Mouse (Mus musculus): ENCODE data around the gene Rlim. TPM values are rescaled to one million over a fixed set of nuclear protein-coding genes. Genes with fewer than 3 reads are reported as not detected.

The Rlim gene
- polyA plus RNA-seq, 1 experiment = 40.1 TPM

DNA sequence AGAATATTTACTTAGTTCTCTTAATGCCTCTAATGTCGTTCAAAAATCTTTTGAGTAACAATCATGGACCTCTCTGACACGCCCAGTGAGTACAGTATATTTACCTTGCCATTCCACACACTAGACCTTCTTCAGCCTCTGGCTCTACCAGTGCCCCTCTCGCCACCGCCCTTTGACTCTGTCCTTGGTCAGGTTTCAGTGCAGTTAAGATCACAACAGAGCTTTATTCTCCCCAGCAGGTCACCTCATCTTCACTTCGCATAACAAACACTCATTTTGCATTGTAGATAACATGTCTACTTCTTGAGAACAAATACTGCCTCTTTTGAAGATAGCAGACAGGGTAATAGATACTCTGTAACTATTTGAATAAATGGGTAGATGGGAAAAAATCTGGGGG is 3.9 kb upstream of the Rlim start:
- Histone ChIP-seq H3K4me1 (ENCODE audit: control insufficient read depth, insufficient read depth, low read length) (no peaks in the 10 kb centered on the region), H3K27ac (ENCODE audit: insufficient read depth, low read depth, low read length) (no peak overlapping the region), H3K4me3 (ENCODE audit: insufficient read depth, low read length) (no peak overlapping the region)
- no peak for TF ChIP-seq CTCF (IDR thresholded peaks at IDR 0.05; ENCODE audit: low read depth, low read length)
- TF ChIP-seq POLR2A (IDR thresholded peaks at IDR 0.05; ENCODE audit: borderline replicate concordance, low read depth, low read length) = no peak

DNA sequence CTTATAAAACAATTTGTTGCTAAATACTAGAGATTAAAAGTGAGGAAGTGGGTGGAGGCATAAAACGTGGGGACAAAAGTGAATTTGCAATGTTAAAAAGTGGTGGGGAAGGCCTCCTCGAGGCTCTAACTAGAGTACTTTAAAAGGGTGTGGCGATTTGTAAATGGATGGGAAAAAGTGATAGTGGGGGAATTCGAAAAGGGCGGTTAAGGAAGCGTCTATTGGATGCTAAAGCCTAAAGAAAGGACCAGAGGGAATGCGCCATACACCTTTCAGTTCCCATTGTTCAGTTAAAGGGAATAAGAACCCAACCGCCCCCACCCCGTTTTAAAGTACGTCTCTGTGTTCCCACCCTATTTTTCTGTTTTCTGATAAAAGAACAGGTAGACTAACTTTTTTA is 722 bp upstream of the Rlim start:
- TF ChIP-seq CTCF (IDR thresholded peaks at IDR 0.05; ENCODE audit: low read depth, low read length) = no peak
- TF ChIP-seq POLR2A (IDR thresholded peaks at IDR 0.05; ENCODE audit: borderline replicate concordance, low read depth, low read length) = no peak
- no peak overlapping the region for H3K4me3 ChIP-seq (ENCODE audit: insufficient read depth, low read length)
- H3K27ac ChIP-seq (ENCODE audit: insufficient read depth, low read depth, low read length) = peak overlapping the region; percentile 91
- no peaks in the 10 kb centered on the region for H3K4me1 ChIP-seq (ENCODE audit: control insufficient read depth, insufficient read depth, low read length)

DNA sequence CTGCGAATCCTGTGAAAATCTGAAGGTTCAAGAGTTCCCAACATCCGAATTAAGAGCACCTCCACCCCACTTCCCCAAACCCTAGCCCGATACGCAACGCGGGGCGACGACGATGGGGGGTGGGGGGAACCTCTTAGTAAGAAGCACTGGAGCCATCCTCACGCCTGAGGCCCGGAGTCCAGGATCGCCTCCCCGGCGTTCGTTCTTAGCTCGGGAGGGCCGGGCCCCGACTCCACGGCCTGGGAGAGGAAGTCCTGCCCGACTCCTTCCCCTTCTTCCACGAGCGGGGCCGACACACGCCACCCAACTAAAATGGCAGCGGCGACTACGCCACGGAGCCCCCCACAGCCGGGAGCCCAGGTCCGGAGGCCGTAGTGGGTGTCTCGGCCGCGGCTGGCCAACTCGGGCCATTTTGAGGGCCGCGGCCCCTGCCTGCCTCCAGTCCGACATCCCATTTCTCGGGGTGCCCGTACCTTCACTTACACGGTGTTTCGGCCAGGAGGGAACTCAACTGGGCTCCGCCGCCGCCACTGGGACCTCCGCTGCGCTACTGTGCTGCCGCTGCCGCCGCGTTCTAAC is 405 bp downstream of the Rlim start:
- TF ChIP-seq CTCF (IDR thresholded peaks at IDR 0.05; ENCODE audit: low read depth, low read length) = no peak
- H3K4me1 ChIP-seq (ENCODE audit: control insufficient read depth, insufficient read depth, low read length) = no peaks in the 10 kb centered on the region

DNA sequence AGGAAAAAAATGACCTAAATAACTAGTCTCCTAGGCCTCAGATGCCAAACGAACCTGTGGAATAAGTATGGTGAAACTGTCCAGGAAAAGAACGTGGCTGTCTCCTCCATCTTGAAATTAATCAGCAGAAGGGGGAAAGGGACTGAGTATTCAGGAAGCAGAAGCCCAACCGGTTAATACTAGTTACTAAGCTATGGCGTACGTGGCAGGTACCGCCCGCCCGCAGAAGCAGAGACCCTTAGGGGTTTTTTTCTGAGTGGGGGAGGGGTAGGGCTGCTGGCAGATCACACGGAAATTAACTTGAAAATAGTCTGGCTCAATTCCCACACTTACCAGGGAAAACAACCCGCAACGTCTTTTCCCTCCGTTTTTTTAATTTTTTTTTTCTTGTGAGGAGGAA is 1.0 kb downstream of the Rlim start:
- Histone ChIP-seq H3K27ac (ENCODE audit: insufficient read depth, low read depth, low read length) (peak overlapping the region; percentile 86), H3K4me1 (ENCODE audit: control insufficient read depth, insufficient read depth, low read length) (no peaks in the 10 kb centered on the region), H3K4me3 (ENCODE audit: insufficient read depth, low read length) (peak overlapping the region; percentile 86)
- TF ChIP-seq CTCF (IDR thresholded peaks at IDR 0.05; ENCODE audit: low read depth, low read length) (no peak), POLR2A (IDR thresholded peaks at IDR 0.05; ENCODE audit: borderline replicate concordance, low read depth, low read length) (no peak)

More for the DNA sequence above, 405 bp downstream of the Rlim start:
- H3K4me3 ChIP-seq (ENCODE audit: insufficient read depth, low read length) = peak overlapping the region; percentile 86
- H3K27ac ChIP-seq (ENCODE audit: insufficient read depth, low read depth, low read length) = peak overlapping the region; percentile 86

DNA sequence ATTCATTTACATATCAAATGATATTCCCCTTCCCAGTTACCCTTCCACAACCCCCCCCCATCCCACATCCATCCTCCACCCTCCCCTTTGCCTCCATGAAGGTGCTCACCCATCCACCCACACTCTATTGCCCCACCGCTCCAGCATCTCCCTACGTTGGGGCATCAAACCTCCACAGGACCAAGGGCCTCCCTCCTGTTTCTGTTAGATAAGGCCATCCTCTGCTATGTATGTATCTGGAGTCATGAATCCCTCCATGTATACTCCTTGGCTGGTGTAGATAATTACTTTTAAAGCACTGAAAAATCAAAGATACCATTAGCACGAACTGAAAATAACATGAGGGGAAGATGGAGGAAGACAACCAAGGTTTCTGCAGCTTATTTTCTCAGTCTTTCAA is 41.4 kb downstream of the Rlim start:
- no peak overlapping the region for H3K27ac ChIP-seq (ENCODE audit: insufficient read depth, low read depth, low read length)
- no peak overlapping the region for H3K4me3 ChIP-seq (ENCODE audit: insufficient read depth, low read length)
- H3K4me1 ChIP-seq (ENCODE audit: control insufficient read depth, insufficient read depth, low read length) = no peaks in the 10 kb centered on the region
- TF ChIP-seq POLR2A (IDR thresholded peaks at IDR 0.05; ENCODE audit: borderline replicate concordance, low read depth, low read length) = no peak

DNA sequence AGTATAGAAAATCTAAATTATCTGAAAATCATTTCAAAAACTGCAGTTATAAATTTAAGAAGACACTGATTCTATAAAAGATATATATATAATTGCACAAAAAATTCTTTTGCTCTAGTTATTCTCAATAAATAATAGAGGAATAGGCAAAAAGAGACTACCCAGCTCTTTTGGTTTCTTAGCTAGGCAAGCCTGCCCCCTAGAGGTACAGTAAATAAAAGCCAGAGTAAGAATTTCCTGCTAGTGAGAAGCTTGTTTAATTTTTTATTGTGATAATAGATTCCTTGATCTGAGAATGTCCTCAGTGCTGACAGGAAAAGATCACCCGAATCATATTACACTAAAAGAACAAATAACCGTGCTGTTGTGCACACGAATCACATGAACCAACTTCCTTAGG is 43.8 kb downstream of the Rlim start:
- Histone ChIP-seq H3K4me1 (ENCODE audit: control insufficient read depth, insufficient read depth, low read length) (no peaks in the 10 kb centered on the region), H3K27ac (ENCODE audit: insufficient read depth, low read depth, low read length) (no peak overlapping the region), H3K4me3 (ENCODE audit: insufficient read depth, low read length) (no peak overlapping the region)
- TF ChIP-seq POLR2A (IDR thresholded peaks at IDR 0.05; ENCODE audit: borderline replicate concordance, low read depth, low read length) (no peak), CTCF (IDR thresholded peaks at IDR 0.05; ENCODE audit: low read depth, low read length) (no peak)

DNA sequence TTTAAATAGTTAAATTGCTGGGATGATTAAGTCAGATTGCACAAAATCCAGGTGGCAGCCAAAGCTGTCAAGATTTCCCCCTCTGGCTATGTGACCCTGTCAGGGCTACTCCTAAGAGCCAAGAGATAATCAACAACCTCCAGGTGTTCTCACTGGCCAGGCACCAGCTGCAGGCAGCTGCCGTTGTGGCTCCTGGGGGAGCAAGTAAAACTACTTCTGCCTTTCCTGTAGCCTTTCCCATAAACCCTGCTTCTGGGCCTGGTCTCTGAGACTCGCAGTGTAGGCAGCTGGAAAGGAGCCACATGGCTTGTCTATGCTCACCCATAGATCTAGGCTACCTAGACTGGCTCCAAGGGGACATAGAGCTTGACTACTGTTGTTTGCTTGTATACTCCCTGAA is 58.6 kb downstream of the Rlim start:
- H3K4me1 ChIP-seq (ENCODE audit: control insufficient read depth, insufficient read depth, low read length) = no peaks in the 10 kb centered on the region
- TF ChIP-seq POLR2A (IDR thresholded peaks at IDR 0.05; ENCODE audit: borderline replicate concordance, low read depth, low read length) (no peak), CTCF (IDR thresholded peaks at IDR 0.05; ENCODE audit: low read depth, low read length) (no peak)
- no peak overlapping the region for H3K4me3 ChIP-seq (ENCODE audit: insufficient read depth, low read length)
- H3K27ac ChIP-seq (ENCODE audit: insufficient read depth, low read depth, low read length) = no peak overlapping the region

DNA sequence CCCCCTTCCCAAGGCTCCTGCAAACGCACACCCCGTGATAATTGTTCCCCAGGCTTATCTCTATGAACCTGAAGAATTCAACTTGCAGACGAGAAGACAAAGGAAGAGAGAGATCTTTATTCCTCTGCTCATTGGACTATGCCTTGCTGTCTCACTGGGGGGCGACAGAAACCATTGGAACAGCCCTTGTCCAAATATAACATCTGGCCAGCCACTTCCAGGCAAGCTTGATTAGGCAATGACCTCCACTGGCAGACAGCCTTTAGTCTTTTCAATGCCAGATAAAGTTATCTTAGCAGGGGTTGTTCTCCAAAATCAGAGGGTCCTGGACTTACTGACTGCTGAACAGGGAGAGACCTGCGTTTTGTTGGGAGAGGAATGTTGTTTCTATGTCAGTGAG is 62.1 kb downstream of the Rlim start:
- Histone ChIP-seq H3K4me3 (ENCODE audit: insufficient read depth, low read length) (no peak overlapping the region), H3K4me1 (ENCODE audit: control insufficient read depth, insufficient read depth, low read length) (no peaks in the 10 kb centered on the region), H3K27ac (ENCODE audit: insufficient read depth, low read depth, low read length) (no peak overlapping the region)
- TF ChIP-seq POLR2A (IDR thresholded peaks at IDR 0.05; ENCODE audit: borderline replicate concordance, low read depth, low read length) (no peak), CTCF (IDR thresholded peaks at IDR 0.05; ENCODE audit: low read depth, low read length) (no peak)

DNA sequence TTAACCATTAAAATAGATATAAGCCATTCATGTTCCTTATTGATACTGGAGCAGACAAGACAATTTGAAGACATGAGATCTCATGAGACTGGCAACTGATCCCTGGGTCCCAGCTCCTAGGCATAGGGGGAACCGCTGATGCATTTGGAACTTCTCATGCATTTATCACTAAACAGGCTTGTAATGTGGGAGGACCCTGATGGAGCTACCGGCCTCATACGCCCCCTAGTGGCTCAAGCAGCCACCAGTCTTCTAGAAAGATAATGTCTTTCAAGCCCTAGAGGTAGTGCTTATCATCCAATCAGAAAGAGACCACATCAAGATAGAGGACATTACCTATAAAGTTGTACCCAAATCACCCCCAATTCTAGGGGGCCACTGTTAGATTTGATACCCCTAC is 66.3 kb downstream of the Rlim start:
- H3K4me1 ChIP-seq (ENCODE audit: control insufficient read depth, insufficient read depth, low read length) = no peaks in the 10 kb centered on the region
- TF ChIP-seq POLR2A (IDR thresholded peaks at IDR 0.05; ENCODE audit: borderline replicate concordance, low read depth, low read length) (no peak), CTCF (IDR thresholded peaks at IDR 0.05; ENCODE audit: low read depth, low read length) (no peak)
- no peak overlapping the region for H3K4me3 ChIP-seq (ENCODE audit: insufficient read depth, low read length)
- H3K27ac ChIP-seq (ENCODE audit: insufficient read depth, low read depth, low read length) = no peak overlapping the region

Other genes with a start within 250 kb of the Rlim start
- gene Slc16a2, start 159.3 kb downstream of the Rlim start, polyA plus RNA-seq (2012; ENCODE audit: insufficient read depth, insufficient read length, missing spikeins) = not detected in 2 replicates
- not detected in 2 replicates for gene Nexmif, start 219.9 kb upstream of the Rlim start, polyA plus RNA-seq (2012; ENCODE audit: insufficient read depth, insufficient read length, missing spikeins)